Mouse (Mus musculus) small intestine, adult 2 months (tissue): ENCODE data around the gene 2510039O18Rik.

Experiments
- CTCF ChIP-seq: fragments of 200-500 bp; IDR thresholded peaks from 2 replicates; pipeline ENCODE4 v1.5.1; 2012; ENCODE audit warnings: low read depth, mild to moderate bottlenecking, control low read depth, inconsistent platforms, low read length, moderate library complexity, mixed read lengths; ENCODE audit not compliant: insufficient replicate concordance, insufficient read length; ENCODE audit errors: extremely low read depth
- POLR2A ChIP-seq: fragments of 200-500 bp; IDR thresholded peaks from 2 replicates; pipeline ENCODE4 v1.6.1; 2012; ENCODE audit warnings: low read depth, mild to moderate bottlenecking, control low read depth, inconsistent platforms, low read length, moderate library complexity

DNA sequence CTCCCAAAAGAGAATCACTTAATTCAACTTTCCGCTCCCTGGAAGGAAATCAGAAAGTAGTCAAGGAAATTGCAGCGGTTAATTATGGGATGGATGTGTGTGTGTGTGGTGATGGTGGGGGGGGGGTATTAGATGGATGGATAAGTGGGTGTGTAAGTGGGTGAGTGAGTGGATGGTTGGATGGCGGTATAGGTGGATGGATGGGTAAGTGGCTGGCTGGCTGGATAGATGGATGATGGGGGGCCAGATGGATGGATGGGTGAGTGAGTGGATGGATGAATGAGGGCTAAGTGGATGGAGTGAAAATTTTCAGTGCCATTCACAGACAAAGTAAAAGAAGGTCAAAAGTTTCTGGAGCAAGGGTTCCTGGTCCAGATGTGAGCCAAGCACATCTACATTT, 3.7 kb upstream of the 2510039O18Rik start:
- TF ChIP-seq CTCF, result no peak
- no peak for TF ChIP-seq POLR2A
